Mouse (Mus musculus): ENCODE data around the gene Tnk2.

The Tnk2 gene

DNA sequence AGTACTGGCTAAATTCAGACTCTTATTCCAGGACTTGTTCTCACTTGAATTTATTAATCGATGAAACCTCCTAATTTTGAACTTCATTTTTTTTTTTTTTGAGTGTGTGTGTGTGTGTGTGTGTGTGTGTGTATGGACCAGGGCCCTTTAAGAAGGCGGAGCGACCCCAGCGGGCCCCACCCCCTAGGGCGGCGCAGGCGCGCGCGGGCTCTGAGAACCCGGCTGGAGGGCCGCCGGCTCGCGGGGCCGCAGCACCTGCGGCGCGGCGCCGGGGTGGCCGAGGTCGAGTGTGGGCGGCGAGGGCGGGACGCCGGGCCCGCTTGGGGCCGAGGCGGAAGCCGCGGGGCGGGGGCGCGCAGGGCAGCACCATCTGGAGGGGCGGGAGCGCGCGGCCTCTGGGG, at the start of gene Tnk2:
Gene Tnk2 (plus strand): TSS at position 214 of the 401 bp plus-strand sequence.
- in situ Hi-C loops (cut with MboI, MseI) = no loop called here

DNA sequence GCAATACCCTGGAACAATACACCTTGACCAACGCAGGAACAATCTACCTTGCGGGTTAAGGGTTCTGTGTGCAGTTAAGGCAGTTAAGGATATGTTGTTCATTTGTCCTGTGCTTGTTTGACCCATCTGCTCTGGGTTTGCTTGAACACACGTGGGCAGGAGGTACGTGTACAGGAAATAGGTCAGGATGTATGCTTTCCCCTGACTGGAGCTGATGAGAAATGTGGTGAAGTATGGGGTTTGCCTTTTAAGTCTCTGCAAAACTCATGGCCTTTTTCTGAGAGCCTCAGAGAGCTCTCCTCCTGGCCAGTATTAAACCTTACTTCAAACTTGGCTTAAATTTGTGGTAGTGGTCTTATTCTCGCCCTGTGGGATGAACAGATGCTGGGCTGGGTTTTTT, 49.8 kb upstream of the Tnk2 start:
- in situ Hi-C loops (cut with MboI, MseI) = no loop called here

DNA sequence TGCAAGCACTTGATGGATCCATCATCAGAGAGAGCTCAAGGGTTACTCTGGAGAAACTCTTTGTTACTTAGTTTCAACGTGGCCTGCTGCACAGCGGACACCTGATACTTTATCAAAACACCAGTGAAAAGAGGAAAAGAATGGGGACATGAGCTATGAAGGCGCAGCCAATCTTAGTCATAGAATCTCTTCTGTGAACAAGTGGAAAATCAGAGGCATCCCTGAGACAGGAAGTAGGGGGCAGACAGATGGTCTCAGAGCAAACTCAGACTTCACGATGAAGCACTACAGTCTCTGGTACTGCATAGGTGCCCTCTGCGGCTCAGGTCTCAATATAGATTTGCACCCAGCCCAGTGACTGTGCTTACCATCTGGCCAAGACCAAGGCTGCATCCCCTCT, 49.0 kb upstream of the Tnk2 start:
- in situ Hi-C loops (cut with MboI, MseI) = no loop called here

DNA sequence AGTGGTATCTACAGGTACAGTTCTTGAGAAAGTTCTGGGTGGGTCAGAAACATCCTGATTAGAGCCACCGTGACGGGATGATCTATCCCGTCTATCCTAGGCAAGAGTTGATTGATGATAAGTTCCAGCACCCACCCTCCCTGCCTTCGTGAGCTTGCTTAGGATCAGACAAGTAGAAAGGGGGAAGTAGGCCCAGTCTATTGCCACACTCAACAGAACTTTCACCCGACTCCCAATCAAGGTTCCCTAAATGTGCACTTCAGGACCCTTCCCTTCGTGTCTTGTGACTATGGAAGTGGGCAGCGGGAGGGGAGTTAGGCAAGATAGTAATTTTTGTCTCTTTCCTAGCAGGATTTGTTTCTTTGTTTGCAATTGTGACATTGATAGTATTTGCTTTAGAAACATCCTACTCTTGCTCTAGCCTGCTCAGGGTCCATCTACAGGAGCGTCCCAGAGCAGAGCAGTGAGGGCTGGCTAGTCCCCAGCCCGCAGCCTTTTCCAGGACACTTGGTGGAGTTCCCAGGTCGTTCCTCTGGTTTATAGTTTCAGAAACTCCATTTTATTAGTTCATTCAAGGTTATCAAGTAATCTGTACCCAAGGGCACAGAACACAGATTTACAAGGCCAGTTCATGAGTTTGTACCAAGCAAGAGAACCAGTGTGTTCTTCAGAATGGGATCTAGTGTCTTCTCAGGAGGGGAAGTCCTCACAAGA, 48.4 kb upstream of the Tnk2 start:
- in situ Hi-C loops (cut with MboI, MseI) = no loop called here

DNA sequence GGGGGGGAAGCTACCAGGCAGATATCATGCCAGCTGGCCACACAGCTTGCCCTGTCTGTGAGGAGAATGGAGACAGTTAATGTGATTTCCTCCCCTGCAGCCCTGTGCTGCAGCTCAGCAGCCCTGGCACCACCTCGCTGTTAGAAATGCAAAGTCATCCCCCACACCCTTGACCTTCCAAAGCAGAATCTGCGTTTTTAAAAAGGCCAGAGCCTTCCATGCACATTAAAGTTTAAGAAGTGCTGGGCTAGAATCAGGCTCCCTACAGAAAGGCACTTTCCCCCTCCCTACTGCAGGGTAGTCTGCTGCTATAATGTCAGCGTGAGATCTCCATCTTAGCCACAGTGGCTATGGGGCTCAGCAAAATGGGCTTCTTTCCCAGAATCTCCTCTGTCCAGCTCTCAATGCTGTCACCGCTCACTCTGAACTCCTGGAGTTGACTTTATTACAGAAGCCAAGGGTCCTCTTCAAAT, 45.7 kb upstream of the Tnk2 start:
- in situ Hi-C loops (cut with MboI, MseI) = no loop called here

DNA sequence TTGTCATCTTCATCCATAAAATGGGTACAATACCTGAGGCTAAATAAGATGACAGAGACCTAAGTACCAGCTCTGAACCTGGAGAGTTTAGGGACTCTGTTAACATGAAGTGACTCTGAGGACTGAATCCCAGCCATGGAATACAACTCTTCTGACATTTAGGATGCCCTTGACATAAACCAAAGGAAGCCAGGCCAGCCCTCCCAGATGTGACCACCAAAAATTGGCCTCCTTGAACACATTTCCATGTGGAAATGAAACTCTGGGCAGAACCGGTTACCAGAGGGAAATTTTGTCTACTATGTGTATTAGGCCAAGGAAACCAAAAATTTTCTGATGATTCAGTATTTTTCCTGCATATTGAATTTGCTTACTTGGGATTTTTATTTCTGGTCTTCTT, 44.5 kb upstream of the Tnk2 start:
- in situ Hi-C loops (cut with MboI, MseI) = no loop called here

DNA sequence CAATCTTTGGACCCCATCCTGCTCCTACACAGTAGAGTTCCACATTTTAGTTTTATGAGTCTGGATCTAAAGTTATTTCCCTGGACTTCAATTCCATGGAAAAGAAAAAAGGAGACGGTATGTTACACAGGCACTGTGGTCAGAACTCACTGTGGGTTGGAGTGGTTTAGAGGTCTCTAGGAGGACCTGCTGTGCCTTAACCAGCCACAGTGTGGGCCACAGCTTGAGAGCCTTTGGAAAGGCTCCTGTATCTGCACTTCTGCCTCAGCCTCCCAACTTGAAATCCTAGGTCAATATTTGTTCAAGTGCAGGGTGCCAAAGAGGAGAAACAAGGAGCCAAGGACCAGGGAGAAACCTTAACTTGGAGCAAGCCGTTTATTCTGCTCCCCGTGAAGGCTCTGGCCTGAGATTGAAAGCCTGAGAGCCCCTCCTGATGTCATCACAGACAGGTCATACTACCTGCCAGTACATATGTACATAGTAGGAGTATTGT, 41.4 kb upstream of the Tnk2 start:
- in situ Hi-C loops (cut with MboI, MseI) = no loop called here

DNA sequence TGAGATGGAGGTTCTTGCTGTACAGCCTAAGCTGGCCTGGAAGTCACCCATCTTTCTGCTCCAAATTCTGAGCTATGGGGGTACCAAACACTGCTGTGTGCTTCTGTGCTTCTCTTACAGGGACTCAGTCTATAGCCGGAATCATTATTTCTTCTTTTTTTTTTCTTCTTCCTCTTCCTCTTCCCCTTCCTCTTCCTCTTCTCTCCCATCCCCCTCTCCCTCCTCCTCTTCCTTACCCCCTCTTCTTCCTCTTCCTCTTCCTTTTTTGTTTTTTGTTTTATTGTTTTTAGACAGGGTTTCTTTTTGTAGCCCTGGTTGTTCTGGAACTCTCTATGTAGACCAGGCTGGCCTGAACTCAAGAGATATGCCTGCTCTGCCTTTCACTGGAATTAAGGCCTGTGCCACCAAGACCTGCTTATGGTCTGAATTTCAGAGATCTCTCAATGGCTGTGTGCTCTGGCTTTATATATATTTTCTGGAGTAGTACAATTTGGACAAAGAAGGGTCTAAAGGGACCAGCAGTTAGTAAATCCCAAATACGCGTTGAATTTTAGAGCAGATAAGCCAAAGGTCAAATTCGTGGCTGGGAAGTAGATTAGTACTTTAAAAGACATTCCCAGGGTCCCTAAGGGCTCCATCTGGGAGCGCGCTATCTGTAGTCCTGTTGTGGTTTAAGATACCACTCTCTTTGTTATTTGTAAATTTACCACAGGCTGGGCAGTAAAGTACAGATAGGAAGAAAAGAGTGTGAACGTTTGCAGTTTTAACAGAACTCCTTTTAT, 35.9 kb upstream of the Tnk2 start:
- in situ Hi-C loops (cut with MboI, MseI) = loop anchor here (5.0 kb wide), 4 partner anchors 50 to 495 kb away; no protein-coding TSS in a partner anchor

DNA sequence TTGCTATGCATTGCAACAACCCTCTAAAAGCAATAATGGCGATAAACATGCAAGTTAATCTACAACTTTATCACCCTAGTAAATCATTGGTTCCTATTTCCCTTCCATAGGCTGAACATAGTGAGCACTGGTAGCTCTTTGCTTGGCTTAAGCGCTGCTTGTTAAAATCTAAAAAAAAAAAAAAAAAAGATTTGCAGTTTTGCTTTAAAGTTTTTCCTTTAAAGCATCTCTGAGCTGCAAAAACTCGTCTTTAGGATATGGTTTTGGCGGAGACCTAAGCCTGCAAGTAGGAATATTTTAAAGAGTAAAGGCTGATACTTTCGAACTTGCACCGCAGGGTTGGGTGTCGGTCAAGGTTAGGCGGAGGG, 35.3 kb upstream of the Tnk2 start:
- in situ Hi-C loops (cut with MboI, MseI) = loop anchor here (5.0 kb wide), 4 partner anchors 51 to 496 kb away; no protein-coding TSS in a partner anchor

DNA sequence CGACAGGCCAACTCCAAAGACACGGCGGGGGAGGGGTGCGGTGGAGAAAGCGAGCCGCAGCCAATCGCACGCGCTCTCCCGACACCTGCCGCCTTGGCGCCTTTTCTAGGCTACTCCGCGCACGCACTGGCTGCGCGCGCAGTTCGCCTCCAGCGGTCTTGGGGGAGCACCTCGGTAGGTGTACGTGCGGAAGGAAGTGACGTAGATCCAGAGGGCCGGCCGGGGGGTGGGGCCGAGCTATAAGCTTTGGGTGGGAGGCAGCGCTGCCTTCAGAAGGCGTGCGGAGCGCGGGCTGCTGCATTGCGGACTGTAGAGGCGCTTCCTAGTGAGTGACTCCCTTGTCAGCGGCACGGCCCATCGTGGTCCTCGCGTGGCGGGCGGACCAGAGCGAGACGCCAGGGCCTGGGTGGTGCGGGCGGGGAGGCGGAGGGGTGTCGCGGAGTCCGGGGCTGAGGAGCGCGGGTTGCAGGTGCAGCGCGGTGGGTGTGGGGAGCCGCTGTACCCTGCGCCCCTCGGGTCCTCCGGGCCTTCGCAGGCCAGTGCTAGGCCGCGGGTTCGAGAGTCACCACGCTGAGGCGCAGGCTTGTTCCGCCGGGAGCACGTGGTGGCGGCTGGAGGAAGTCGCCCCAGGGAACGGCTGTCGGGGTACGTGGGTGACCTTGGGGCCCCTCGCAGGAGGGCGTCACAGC, 34.8 kb upstream of the Tnk2 start, which contains the start of gene Tfrc:
Gene Tfrc (plus strand): TSS at position 209 of the 689 bp plus-strand sequence.
- in situ Hi-C loops (cut with MboI, MseI) = loop anchor here (5.0 kb wide), 4 partner anchors 52 to 497 kb away; no protein-coding TSS in a partner anchor

DNA sequence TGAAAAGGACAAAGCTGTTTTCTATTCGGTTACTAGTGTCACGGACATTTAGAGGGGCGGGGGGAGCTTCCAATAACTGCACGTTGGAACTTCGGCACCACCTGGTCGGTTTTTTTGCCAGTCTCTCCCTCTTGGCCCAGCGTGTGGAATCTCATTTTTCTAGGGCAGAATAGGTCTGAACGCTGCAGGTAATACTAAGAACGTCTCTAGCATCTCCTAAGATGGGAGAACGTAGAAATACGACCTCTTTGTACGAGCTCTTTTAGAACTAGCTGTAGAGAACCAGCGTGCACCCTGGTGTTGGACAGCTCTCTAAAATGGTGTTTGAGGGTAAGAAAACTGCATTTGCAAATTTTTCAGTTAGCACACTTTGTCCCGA, 34.3 kb upstream of the Tnk2 start:
- in situ Hi-C loops (cut with MboI, MseI) = loop anchor here (5.0 kb wide), 4 partner anchors 52 to 497 kb away; no protein-coding TSS in a partner anchor

DNA sequence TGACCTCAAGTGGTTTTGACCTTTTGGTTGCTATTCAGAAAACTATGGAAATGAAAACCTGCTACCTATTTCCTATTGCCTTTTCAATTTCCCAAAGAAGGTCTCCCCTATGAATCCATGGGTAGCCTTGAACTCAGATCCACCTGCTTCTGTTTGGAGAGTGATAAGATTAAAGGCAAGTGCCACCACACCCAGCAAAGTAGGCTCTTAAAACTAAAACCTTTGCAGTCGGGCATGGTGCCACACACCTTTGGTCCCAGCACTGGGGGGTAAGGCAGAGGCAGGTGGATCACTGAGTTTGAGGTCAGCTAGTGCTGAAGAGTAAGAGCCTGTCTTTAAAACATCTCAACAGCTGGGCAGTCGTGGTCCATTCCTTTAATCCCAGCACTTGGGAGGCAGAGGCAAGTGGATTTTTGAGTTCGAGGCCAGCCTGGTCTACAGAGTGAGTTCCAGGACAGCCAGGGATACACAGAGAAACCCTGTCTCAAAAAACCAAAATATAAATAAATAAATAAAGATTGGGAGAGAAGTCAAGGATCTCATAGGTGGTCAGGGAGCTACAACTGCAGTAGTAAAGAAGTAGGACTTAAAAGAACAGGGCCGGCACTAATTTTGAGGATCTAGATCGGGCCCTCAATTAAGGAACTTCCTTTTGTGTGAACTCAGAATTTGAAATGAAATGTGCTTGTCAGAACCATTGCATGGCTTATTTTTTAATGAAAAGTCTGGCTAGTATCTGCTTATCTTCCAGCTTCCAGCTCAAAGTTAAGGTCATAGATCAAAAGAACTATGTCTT, 33.0 kb upstream of the Tnk2 start:
- in situ Hi-C loops (cut with MboI, MseI) = loop anchor here in 1 of 2 experiments (10.0 kb wide), 1 partner anchor 326 kb away; no protein-coding TSS in a partner anchor

DNA sequence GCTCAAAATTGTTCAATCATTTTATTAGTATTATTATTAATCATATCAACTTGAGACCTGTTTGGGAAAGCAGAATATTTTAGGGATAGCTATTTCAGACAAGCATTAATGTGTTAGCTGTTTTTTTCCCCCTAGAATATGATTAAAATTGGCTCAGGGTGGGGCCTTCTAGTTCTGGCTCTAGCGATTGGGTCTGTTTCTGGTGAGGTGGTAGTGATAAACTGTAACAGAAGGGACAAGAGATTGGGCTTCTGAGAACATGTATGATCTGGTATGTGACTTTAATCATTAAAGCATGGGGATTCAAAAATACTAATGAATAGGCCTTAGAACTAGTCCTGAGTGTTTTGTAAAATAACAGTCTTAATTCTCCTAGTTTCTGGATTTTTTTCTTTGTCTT, 31.6 kb upstream of the Tnk2 start:
- in situ Hi-C loops (cut with MboI, MseI) = loop anchor here in 1 of 2 experiments (10.0 kb wide), 1 partner anchor 327 kb away; no protein-coding TSS in a partner anchor

DNA sequence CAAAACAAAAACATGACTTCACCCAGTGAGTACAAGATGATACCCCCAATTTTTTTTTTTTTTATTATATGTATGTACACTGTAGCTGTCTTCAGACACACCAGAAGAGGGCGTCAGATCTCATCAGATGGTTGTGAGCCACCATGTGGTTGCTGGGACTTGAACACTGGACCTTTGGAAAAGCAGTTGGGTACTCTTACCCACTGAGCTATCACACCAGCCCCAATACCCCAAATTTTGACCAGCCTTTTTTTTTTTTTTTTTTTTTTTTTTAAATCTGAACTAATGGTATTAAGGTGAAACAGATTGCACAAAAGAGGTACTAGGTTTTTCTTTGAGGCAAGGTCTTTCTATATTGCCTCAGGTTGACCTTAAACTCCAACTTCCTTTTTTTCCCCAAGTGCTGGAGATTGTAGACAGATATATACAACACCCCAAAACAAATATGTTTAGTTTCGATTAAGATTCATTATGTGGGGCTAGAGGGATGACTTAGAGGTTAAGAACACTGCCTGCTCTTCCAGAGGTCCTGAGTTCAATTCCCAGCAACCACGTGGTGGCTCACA, 30.3 kb upstream of the Tnk2 start:
- in situ Hi-C loops (cut with MboI, MseI) = loop anchor here in 1 of 2 experiments (10.0 kb wide), 1 partner anchor 329 kb away; no protein-coding TSS in a partner anchor

DNA sequence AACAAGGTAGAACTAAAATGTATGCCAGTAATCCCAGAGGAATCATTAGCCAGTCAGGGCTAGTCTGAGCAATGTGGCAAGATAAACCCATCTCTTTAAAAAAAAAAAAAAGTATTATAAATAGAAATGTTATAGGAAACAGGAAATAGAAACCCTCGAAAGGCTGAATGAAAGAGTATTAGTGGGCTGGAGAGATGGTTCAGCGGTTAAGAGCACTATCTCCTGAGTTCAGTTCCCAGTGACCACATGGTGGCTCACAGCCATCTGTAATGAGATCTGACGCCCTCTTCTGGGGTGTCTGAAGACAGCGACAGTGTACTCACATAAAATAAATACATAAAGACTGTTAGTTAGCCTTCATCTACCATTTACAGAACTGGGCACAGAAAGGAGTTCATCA, 29.6 kb upstream of the Tnk2 start:
- in situ Hi-C loops (cut with MboI, MseI) = loop anchor here in 1 of 2 experiments (10.0 kb wide), 1 partner anchor 329 kb away; no protein-coding TSS in a partner anchor

DNA sequence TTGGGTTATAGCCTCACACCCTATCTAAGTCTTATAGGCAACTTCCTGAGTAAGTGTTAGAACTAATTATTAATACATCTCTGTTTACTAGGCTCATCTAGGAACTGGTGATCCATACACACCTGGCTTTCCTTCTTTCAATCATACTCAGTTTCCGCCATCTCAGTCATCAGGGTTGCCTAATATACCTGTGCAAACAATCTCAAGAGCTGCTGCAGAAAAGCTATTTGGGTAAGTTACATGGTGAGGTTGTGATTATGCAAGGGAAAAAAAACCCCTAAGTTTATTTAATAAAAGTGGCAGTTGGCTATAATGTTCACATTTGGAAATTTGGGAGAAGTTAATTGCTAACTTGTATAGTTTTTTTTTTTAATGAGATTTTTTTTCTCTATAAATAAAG, 24.7 kb upstream of the Tnk2 start:
- in situ Hi-C loops (cut with MboI, MseI) = loop anchor here in 1 of 2 experiments (10.0 kb wide), 1 partner anchor 334 kb away; no protein-coding TSS in a partner anchor

DNA sequence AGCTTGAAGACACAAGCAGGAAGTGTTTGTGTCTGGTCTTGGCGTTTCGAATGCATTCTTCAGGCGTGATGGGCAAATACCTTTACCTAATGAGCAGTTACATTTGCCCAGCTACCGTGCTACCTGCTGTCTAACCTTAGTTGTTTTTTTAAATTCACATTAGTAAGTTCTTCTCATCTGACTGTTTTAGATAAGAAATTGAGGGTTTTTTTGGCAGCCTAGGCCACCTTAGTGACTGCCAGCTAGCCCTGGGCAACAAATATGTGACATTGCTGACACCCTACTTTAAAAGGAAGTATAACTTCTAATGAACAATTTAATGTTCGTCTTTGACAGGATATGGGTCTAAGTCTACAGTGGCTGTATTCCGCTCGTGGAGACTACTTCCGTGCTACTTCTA, 15.5 kb upstream of the Tnk2 start:
- in situ Hi-C loops (cut with MboI, MseI) = loop anchor here in 1 of 2 experiments (10.0 kb wide), 1 partner anchor 343 kb away; no protein-coding TSS in a partner anchor

DNA sequence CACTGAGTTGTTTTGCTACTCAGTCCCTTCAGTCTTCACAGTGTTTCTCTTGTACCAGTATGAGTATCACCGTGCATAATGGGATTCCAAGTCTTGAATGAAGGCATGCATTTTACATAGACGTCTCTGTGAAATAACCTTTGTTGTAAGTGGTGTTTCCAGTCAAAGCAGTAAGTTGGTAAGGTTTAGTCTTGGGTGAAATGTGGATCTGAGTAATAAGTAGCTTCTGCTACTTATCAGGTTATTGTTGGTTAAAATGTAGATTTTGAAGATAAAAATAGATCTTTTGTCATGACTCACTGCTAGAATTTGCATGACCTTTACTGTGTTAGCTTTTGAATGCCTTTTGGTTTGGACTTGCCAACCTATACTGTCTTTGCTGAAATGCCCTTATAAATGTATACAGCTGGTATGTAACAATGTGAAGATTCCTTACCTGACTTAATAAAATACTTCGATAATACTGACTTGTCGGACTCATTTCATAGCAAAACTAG, 11.3 kb upstream of the Tnk2 start:
- in situ Hi-C loops (cut with MboI, MseI) = loop anchor here (5.0 to 10.0 kb wide), 2 partner anchors 45 to 118 kb away; no protein-coding TSS in a partner anchor

DNA sequence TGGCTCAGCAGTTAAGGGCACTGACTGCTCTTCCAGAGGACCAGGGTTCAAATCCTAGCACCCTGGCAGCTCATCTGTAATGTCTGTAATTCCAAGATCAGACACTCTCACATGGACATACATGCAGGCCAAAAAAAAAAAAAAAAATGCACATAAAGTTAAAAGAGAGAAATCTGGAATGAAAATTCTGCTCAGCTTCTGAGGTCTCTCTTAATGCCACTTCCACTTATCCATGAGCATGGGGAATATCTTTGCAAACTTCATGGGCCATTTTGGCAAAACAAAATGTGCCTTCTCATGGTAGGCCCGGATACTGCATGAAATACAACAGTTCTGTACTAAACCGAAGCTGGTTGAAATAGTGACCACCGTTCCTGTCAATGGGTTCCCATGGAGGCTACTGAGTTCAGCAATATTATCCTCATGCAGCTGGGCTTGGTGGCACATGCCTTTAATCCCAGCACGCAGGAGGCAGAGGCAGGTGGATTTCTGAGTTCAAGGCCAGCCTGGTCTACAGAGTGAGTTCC, 10.1 kb upstream of the Tnk2 start:
- in situ Hi-C loops (cut with MboI, MseI) = loop anchor here (5.0 to 10.0 kb wide), 2 partner anchors 44 to 119 kb away; no protein-coding TSS in a partner anchor
